Mouse (Mus musculus) c-Kit-positive CD71-positive TER-119-negative erythroid progenitor cells, embryonic 14.5 days (primary cell): Measurements from ENCODE around the gene Mknk1.
A peak's percentile ranks its signal among the peaks of the same experiment; 100 is the strongest.

Experiments
- DNase-seq: peaks from one replicate; pipeline ENCODE4 v3.0.0-alpha.2; 2013; ENCODE audit warnings: low read depth

Mknk1 gene

DNA sequence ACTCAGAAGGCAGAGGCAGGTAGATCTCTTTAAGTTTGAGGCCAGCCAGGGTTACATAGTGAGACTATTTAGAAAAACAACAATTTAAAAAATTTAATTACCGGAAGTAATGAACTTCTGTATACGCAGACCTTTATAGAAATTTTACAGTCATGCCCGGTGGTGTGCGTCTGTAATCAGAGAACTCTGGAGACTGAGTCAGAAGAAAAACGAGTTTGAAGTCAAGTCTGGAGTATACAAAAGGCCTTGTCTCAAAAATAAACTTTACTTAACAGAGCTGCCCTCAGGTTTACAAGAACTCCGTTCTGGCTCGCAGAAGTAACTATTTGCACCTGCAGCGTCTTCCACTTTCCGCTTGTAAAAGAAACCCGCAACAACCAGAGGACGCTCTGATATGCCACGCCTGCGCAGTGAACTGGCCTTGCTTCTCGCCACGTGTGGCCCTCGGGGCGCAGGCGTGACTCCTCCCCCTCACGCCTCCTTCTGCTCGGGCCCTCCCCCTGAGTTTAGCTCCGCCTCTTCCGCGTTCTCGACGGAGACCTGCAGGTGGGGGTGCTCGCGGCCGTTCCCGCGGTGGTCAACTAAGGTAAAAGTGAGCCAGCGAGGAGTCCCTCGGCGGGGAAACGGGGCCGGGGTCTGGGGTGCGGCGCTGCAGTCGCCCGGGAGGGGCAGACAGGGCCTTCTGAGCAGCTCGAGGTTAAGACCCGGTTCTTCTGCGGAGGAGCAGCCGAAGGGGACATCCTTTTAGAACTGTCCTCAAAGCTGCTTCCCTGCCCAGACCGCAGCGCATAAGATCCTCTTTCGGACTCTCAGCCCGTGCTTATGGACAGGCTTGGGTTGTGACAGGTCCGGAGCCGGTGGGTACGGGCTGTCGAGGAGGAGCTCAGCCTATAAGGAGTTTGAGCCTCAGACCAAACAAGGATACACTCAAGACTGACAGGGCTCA lies at the start of gene Mknk1:
Mknk1 (plus strand) TSS at position 503 of the 946 bp plus-strand sequence.
- peak; percentile 92 for DNase-seq

DNA sequence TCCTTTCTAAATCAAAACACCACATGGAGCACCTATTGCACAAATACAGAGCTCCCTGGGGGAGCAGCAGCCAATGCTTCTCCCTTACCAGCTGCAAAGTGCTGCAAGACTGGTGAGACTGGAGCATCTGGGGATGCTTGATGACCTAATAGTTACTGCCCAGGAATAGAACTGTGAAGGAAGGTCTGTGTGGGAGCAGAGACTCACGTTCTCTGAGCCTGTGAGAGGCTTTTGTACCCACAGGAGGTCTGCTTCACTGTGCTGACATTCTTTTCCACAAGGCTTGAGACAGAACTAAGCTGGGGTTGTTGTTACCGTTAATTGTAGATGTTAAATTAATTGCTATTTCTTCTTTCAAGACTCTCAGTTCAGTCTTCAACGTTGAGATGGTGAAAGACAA lies 48.1 kb upstream of the Mknk1 start:
- no peak for DNase-seq

DNA sequence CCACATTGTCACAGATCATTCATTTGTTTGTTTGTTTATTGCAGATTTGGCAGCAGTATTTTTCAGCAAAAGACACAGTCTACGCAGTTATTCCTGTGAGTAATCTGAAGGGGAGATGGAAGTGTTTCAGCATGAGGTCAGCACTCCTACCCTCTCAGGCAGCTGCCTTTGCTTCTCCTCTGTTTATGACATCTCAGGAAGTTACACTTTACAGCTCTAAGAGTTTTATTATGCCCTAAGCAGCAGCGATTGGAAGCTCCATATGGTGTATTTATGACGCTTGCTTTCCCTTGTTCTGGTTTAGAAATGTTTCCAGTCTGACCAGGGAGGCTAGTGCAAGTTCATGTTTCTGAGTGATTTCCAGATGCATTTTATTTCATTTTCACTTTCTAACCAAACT lies 43.6 kb upstream of the Mknk1 start:
- DNase-seq: no peak

DNA sequence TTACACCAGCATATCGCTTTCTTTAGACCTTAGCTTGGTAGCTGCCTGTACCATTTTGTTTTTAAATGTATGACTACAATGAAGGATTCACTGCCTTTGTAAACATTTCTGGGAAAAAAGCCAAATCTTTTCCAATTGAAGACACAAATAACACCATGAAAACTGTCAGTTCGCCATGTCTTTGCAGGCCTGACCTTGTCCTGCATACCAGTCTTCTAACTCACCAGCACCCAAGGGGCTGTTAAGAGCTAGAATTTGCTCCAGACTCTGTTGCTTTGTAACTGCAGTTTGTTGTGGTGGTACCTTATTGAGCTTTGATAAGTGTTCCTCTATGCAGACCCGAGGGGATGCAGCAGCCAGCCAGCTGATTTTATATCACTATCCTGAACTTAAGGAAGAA lies 39.0 kb upstream of the Mknk1 start:
- DNase-seq: no peak

DNA sequence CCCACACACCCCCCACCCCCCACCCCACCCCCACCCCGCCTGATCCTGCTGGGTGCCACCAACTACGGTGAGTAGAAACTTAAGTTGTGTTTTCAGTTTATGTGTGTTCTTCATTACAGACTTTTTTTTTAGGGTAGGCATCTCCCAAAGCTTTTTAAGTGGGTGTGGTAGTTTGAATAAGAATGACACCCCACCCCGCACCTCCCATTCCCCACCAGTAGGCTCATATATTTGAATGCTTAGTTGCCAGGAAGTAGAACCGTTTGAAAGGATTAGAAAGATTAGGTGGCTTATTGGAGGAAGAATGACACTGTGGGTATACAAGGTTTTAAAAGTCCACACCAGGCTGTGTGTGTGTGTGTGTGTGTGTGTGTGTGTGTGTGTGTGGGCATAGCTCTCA lies 26.7 kb upstream of the Mknk1 start:
- DNase-seq: no peak

DNA sequence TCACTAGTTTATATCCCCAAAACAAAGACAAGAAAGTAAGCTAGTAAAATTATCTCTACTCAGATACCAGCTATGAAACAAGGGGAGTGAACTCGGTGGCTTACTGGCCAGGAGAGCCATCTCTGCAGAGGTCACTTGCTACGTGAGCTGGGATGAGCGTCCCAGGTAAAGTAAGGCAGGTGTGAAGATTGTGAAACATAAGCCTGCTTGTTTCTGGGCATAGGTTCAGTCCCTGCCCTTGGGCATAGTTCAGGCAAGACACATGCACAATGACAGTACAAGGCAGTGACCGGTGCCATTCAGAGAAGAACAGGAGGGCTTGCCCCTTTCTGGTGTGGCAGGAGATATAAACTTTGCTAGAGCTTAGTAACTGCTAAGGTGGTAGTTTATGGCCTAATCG lies 23.4 kb upstream of the Mknk1 start:
- no peak for DNase-seq

DNA sequence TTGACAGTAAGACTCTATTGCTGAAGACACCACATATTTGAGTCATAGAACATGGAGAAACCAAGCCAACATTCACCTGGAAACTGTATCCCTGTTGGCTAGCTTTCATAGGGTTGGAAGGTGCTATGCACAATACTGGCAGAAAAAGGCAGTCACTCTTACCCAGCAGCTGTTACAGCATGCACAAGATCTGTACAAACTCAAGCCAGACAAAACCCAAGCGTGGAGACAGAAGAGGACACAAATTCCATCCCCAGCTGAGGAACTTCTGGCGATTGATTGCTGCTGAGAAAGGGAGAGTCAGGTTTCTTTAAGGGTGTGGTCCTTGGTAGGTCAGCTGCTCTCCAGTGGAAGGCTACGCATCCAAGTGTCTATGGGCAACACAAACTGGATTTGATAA lies 18.8 kb upstream of the Mknk1 start:
- DNase-seq: no peak

DNA sequence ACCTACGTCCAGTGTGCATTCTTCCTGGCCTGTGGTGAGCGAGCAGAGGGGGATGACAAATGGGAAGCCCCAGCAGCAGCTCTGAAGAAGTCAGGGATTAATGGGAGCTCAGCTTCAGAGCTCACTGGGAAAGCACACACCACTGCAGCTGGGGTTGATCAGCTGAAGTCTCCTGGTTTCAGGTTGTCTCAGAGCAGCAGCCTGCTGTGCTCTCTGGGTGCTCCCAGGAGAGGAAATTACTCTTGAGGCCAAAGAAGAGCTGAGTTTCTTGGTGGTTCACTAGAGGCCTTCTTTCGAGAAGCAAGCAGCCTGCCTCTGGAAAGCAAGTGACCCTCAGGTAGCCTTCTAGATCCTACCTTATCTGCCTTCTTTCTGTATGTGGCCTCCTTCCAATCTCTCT lies 18.1 kb upstream of the Mknk1 start:
- no peak for DNase-seq

DNA sequence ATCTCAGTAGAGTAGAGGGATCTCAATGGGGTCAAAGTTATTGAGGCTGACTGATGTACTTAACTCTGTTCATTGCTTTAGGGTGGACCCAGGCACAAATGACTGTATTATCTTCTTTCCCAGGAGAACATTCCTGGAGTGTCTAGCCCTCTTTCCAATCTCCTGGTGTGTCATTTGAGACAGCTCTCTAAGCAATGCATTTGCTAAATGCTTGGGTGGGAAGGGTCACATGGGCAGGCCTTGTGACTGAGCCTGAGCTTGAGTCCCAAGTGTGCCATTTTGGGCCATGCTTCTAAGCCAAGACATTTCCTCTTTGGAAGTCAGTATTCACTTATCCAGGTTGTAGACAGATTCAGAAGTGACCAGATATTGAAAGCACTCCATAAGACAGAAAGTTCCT lies 17.6 kb upstream of the Mknk1 start:
- DNase-seq: no peak

DNA sequence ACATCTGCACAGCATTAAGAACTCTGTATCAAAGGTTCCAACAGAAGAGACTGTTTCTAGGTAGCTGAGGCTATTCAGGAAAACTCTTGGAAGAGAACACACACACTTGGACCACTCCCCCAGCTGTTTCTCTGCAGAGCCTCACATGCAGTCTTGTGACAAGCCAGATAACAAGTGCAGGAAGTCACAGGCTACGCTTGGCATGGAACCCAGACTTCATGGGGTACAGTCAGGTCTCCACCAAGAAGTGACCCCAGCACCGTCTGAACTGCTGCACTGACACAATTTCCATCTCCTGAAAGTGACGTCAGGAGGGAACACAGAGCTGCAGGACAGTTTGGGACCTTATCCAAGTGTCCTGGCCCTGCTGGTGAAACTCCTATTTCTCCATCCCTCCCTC lies 17.1 kb upstream of the Mknk1 start:
- DNase-seq: no peak

DNA sequence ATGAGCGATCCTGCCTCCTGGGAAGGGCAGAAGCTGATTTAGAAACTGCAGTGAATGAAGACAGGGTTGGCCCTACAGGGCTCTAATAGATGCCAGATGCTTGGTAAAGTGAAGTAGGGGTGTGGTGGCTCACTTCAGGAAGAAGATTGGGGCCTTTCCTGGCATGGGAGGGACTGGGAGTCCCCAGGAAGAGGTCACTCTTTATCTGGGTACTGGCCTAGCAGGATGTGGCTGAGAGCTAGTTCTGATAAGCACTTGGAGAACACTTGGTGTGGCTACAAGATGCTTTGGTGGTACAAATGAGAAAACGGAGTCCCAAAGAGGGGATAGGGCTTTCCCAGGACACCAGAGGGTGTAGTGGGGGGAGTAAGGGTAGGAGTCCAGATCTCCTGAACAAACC lies 14.8 kb upstream of the Mknk1 start:
- DNase-seq: no peak

DNA sequence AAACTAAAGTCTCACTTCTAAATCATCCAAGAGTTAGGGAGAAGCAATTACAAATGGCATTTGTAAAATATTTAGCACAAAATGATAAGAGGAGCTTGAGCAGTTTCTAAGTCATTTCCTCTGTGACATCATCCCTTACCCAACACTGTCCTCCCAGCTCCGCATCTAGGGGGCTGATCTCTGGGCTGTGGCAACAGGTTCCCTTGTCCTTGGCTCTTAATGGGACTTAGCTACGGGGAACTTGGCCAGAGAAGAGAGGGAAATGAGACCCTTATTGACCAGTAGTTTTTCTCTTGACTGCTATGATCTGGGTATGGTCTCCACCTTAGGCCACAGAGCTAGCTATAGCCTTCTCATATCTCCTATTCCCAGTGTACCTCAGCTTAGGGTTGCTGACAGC lies 13.7 kb upstream of the Mknk1 start:
- no peak for DNase-seq

DNA sequence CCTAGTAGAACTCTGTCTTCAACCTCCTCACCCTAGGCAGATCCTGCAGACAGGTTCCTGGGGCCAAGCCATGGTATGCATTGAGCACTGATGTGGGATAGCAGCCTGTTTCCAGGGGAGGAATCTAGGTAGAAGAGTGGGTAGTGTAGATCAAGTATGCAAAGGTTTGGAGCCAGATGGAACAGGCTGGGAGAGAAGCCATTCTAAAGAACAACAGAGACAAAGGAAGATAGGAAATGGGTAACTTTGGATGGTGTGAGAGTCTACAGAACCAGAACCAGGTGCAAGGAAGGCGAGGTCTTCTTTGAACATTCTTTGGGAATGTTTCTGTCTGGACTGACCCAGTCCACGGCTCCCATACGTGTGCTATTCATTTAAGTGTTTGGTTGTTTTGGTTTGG lies 11.9 kb upstream of the Mknk1 start:
- no peak for DNase-seq

DNA sequence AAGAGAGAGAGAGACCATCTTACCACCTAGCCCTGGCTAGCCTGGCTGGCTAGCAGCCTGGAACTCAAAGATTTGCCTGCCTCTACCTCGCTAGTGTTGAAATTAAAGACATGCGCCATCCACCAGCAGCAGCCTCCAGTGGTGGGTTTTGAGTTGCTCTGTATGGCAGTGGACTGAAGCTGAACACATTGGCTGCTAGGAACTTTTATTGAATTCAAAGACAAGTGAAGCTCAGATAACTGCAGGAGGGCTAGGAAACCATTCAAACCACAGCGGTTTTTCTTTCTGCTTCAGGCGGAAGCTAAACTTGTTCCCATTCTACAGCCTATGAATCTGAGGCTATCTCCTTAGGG lies 11.5 kb upstream of the Mknk1 start:
- DNase-seq: no peak

DNA sequence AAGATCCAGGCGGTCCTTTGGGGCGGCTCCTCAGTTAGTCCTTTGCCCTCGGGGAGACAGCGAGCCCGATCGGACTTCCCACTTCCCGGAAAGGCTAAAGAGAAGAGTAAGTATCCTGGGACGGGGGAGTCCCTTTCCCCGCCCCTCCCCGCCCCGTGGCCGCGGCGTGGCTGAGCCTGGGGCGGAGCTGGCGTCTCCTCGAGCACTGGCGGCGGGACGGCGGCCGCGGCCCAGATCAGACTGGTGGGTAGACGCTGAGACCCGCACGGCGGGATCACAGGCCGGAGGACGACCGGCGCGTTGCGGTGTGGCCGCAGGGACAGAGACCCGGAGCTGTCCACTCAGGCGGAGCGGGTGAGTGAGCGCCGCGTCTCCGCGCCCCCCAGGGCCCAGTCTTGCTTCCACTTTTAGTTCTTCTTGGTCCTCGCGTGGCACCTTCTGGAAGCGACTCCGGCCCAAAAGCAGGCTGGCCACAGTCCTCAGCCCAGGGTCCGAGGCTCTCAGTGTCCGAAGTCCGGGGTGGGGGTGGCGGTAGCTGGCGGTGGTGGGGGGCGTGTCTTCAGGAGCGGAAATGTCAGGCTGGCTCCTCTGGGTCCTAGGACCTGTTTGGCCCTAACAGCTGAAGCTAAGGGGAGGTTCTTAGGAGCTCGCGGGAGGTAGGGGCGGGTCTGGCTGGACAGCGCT lies 11.0 kb upstream of the Mknk1 start, which contains the start of gene Mob3c:
Mob3c (plus strand) TSS at position 205 of the 684 bp plus-strand sequence.
- DNase-seq: no peak

DNA sequence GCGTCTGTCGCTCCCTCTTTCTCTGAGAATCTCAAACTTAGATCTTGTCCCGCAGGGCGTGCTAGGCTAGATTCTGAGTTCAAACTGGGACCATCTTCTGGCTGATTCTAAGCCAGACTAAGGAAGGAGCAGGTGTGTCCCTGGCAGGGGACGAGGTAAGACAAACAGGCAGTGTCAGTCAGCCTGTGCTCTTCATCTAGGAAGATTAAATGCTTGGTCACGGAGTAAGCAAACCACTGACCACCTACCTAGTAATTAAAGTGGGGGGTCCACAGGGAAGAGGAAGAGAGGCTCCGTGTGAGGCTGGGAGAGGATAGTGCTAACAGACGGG lies 10.5 kb upstream of the Mknk1 start:
- DNase-seq: no peak

DNA sequence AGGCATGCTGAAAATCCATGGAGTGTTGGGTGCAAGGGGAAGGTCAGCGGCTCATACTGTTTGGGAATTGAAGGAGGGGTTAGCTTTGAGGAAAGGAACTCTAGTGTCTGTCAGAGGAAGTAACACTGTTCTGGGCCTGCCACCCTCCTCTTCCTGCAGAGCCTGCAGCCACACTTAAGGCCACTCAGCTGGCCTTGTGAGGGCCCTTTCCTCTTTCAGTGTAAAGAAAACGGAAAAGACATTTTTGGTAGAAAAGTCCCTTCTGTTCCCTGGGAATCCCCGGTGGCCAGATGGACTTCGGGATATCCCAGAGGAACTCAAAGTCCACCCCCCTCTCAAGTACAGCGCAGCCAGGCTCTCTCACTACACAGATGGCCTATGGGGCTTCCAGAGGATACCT lies 8.5 kb upstream of the Mknk1 start:
- no peak for DNase-seq

DNA sequence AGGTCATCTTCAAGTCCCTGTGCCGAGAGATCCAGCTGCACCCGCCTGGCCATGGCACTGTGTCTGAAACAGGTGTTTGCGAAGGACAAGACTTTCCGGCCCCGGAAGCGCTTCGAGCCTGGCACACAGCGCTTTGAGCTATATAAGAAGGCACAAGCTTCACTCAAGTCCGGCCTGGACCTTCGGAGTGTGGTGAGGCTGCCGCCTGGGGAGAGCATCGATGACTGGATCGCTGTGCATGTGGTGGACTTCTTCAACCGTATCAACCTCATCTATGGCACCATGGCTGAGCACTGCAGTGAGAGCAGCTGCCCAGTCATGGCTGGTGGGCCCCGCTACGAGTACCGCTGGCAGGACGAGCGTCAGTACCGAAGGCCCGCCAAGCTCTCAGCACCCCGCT lies 7.8 kb upstream of the Mknk1 start:
- no peak for DNase-seq

DNA sequence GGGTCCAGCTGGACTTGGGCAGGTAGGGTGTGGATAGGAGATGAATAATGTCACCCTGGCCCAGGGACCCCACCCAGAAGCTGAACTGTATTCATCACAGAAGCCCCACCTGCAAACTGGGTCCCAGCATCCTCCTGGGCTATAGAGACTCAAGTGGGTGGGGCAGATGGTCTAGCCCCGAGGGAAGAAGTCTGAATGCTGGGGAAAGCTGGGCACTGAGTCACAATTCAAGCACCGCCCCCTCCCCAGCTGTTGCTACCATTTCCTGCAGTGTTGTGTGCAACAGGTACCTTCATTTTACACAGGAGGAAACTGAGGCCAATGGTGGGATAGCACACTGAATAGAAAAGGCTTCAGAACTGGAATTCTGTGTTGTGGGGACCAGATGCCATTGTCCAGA lies 7.0 kb upstream of the Mknk1 start:
- no peak for DNase-seq

DNA sequence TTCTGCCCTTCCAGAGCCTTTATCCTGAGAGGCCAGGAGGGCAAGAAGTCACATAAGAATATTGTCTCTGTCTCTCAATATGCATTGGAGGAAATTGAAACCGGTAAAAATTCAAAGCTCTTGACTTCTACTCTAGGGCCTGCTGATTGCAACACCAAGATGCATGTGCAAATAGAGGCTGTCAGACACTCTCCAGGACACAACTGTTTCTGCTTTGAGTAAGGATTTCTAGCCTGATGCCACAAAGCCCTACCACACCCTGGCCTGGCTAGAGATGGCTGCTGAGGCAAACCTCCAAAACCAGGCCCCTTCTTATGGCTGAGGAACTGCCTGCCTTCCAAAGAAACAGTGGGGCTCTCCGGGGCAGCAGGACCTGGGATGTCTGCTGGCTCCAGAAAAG lies 3.4 kb upstream of the Mknk1 start:
- no peak for DNase-seq

DNA sequence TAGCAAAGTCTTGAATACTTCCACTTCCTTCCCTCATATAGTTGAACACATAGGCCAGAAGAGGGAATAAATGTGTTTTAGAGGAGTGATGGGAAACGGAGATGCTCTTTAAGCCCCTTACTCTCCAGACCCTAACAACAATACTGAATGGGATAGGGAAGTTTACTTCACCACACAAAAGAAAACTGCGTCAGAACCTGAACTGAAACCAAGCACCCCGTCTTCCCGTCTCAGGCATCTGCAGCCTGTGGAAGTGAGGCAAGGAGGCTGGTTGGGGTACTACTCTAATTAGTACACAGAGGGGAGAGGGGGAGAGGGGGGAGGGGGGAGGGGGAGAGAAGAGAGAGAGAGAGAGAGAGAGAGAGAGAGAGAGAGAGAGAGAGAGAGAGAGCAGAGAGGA lies 802 bp upstream of the Mknk1 start:
- DNase-seq: no peak

DNA sequence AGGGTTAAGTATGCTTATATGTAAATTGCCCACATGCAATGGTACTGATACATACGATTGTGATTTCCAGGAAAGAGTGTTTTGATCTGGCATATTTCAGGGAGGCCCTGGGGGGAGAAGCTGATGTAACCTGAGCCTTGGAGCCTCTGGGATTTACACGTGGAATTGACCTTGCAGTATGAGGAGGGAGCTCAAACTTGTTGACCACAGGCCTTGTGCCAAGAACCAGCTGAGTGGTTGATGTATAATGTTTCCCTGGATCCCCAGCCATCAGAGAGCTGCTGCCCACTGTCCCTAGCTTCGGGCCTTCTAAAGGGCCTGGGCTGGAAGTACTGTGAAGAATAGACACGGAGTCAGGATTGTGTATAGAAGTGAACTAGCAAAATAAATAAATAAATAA lies 958 bp downstream of the Mknk1 start:
- no peak for DNase-seq

DNA sequence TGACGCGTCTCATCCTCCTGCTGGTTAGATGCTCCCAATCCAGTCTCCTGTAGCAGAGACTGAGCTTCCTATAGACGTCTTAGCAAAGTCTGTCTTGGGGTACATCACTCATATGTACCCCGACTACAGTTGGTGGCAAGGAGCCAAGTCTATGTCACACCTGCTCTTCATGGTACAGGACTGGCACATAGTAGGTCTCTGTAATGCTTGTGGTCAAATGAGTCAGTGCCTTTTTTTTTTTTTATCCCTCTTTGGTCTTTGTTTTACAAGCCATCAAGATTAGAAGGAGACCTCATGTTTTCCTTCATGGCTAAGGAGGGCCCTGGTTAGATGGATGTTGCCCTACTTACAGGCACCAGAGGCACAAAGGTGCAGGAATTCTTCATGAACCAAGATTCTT lies 1.8 kb downstream of the Mknk1 start:
- no peak for DNase-seq

DNA sequence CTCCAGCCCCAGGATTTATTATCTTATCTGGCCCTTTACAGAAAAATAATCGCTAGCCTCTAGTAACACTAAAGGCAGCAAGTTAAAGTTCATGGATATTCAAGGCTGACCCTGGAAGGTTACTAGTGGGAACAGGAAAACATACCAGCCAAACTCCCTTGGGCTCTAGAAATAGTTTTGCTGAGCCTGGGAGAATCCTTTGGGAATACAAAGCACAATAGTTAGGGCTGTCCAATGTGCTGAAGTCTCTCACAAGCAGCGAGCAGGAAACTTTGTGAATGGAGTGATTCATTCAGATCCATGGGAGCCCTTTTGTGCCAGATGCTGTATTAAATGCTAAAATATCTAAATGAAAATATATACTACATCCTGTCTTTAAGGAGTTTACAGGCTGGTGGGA lies 7.7 kb downstream of the Mknk1 start:
- no peak for DNase-seq
